Comparison of ENCODE assay signal across 8 mouse cellular contexts in genomic region chr11:88613771-88614526, GRCm38 (mm10).
DNase-seq lines count a peak whose midpoint lies in the region; ATAC-seq lines count a peak whose summit lies in the region.

No protein-coding gene starts in this region.

- H3K27me3 ChIP-seq in heart, embryonic 14.5 days (ENCODE audit: control insufficient read depth, insufficient read depth, low read length), result no peaks in the 10 kb centered on the region
- H3K27me3 ChIP-seq in midbrain, embryonic 16.5 days (ENCODE audit: control insufficient read depth, insufficient read depth, low read depth, low read length), result no peaks in the 10 kb centered on the region

- peak overlapping the region; percentile 9 to 46; a peak in 3 of 4 replicates for H3K27ac ChIP-seq in heart, embryonic 14.5 days (replicated peaks in 1 of 2; ENCODE audit: control insufficient read depth in 1 of 2, insufficient read depth in 1 of 2, low read depth in 2 of 2, low read length in 2 of 2)
- H3K27ac ChIP-seq in midbrain, embryonic 16.5 days (ENCODE audit: low read length), result 0 out of 2 replicates have a peak overlapping the region, but pooled peaks have one; percentile 20

- H3K4me2 ChIP-seq in heart, embryonic 14.5 days (ENCODE audit: low read length), result peak overlapping the region; percentile 0; the same call in 1 of the 2 replicates
- no peak overlapping the region for H3K4me2 ChIP-seq in midbrain, embryonic 16.5 days (ENCODE audit: low read length)

- 0 out of 2 replicates have a peak, but pooled peaks have one; percentile 31 for ATAC-seq in heart, embryonic 14.5 days (ENCODE audit: insufficient number of reproducible peaks, insufficient read depth, low FRiP score, low read depth)
- no peak for ATAC-seq in midbrain, embryonic 16.5 days

- H3K9ac ChIP-seq in heart, embryonic 14.5 days (ENCODE audit: low read length), result peak overlapping the region; percentile 50; the same call in 1 of the 2 replicates
- no peak overlapping the region for H3K9ac ChIP-seq in midbrain, embryonic 16.5 days (ENCODE audit: low read depth, low read length)

- WGBS in heart, embryonic 14.5 days, result 22% methylated on average over 11 of the region's 11 CpGs
- 77% methylated on average over 11 of the region's 11 CpGs for WGBS in midbrain, embryonic 16.5 days

- no peak overlapping the region for H3K4me3 ChIP-seq in heart, embryonic 14.5 days (ENCODE audit: control insufficient read depth in 1 of 2, insufficient read depth in 1 of 2, low read depth in 1 of 2, low read length in 2 of 2)
- no peak overlapping the region for H3K4me3 ChIP-seq in midbrain, embryonic 16.5 days (ENCODE audit: low read depth, low read length)

- H3K9me3 ChIP-seq in heart, embryonic 14.5 days (ENCODE audit: control insufficient read depth, low read length), result no peaks in the 10 kb centered on the region
- H3K9me3 ChIP-seq in midbrain, embryonic 16.5 days (replicated peaks; ENCODE audit: control insufficient read depth, low read length, poor library complexity, severe bottlenecking), result no peaks in the 10 kb centered on the region

- DNase-seq in urinary bladder, postnatal 14 days (ENCODE audit: low spot score), result peak; percentile 71
- DNase-seq in urinary bladder, postnatal 4 days (ENCODE audit: low spot score in 2 of 2), result no peak
- peak; percentile 38 for DNase-seq in liver
- peak; percentile 81 for DNase-seq in thymus, postnatal 25 days
- no peak for DNase-seq in gastrocnemius, adult 8-10 months (ENCODE audit: low spot score in 2 of 2)
- no peak for DNase-seq in layer of hippocampus, adult 18-20 months (ENCODE audit: low spot score in 2 of 2)

- H3K36me3 ChIP-seq in heart, embryonic 14.5 days (ENCODE audit: control insufficient read depth, insufficient read depth, low read length), result peaks cover 6% of the 10 kb centered on the region; the same call in 1 of the 2 replicates
- no peaks in the 10 kb centered on the region for H3K36me3 ChIP-seq in midbrain, embryonic 16.5 days (ENCODE audit: control insufficient read depth, insufficient read depth, low read length)

- H3K4me1 ChIP-seq in heart, embryonic 14.5 days (ENCODE audit: control insufficient read depth in 2 of 2, insufficient read depth in 2 of 2, low read length in 2 of 2), result peaks cover 23 to 62% of the 10 kb centered on the region in 2 experiments
- peaks cover 11% of the 10 kb centered on the region for H3K4me1 ChIP-seq in midbrain, embryonic 16.5 days (ENCODE audit: control insufficient read depth, insufficient read depth, low read length)

Comparison
In these comparisons a context has a peak if more than half of its experiments do, and no peak if none do; other contexts are left out.
1. DNase-seq: peak in urinary bladder, postnatal 14 days (single experiment), liver (single experiment) and thymus, postnatal 25 days (single experiment); none in urinary bladder, postnatal 4 days (0 of 2), gastrocnemius, adult 8-10 months (0 of 2) and layer of hippocampus, adult 18-20 months (0 of 2).